Mouse (Mus musculus) midbrain, embryonic 10.5 days (tissue): ENCODE data around the gene Gm867. TPM values are rescaled to one million over a fixed set of nuclear protein-coding genes. Genes with fewer than 3 reads are reported as not detected.
A peak's percentile ranks its signal among the peaks of the same experiment; 100 is the strongest.

ENCODE experiments used
- DNase-seq: peaks from one replicate; pipeline ENCODE4 v3.0.0-alpha.2; 2017; ENCODE audit warnings: low spot score
- H3K27ac ChIP-seq: fragments of 300-500 bp; sonication (generic); replicated peaks from 2 replicates; pipeline ENCODE4 v1.5.1; 2016; ENCODE audit warnings: mild to moderate bottlenecking
- H3K27me3 ChIP-seq: fragments of 300-500 bp; sonication (generic); 2 replicates; pipeline ENCODE4 v1.6.1; 2016; ENCODE audit warnings: low read depth, mild to moderate bottlenecking; ENCODE audit not compliant: poor library complexity, severe bottlenecking
- H3K36me3 ChIP-seq: fragments of 300-500 bp; sonication (generic); 2 replicates; pipeline ENCODE4 v1.6.1; 2016; ENCODE audit warnings: mild to moderate bottlenecking, moderate library complexity
- H3K4me1 ChIP-seq: fragments of 300-500 bp; sonication (generic); 2 replicates; pipeline ENCODE4 v1.6.1; 2016
- H3K4me3 ChIP-seq: fragments of 300-500 bp; sonication (generic); 2 replicates; pipeline ENCODE4 v1.5.1; 2016; ENCODE audit warnings: mild to moderate bottlenecking, moderate library complexity
- H3K9me3 ChIP-seq: fragments of 300-500 bp; sonication (generic); replicated peaks from 2 replicates; pipeline ENCODE4 v1.6.1; 2016; ENCODE audit warnings: mild to moderate bottlenecking
- WGBS: fragments of 180-500 bp; shearing (Covaris S2); methylation state at CpG from one replicate; pipeline ENCODE4 v1.1.7; 2016; 5-methylcytosine and 5-hydroxymethylcytosine counted together
- polyA plus RNA-seq: library from polyadenylated mRNA; unstranded; fragments of >200 nt; fragmentation: Nextera tagmentation; extraction: Ambion mirVana; gene quantifications from 2 replicates; pipeline ENCODE4 v1.2.1, GENCODE M21; 2016

The Gm867 gene
- polyA plus RNA-seq, 1 experiment from 2014 or later = 0.52 TPM

DNA sequence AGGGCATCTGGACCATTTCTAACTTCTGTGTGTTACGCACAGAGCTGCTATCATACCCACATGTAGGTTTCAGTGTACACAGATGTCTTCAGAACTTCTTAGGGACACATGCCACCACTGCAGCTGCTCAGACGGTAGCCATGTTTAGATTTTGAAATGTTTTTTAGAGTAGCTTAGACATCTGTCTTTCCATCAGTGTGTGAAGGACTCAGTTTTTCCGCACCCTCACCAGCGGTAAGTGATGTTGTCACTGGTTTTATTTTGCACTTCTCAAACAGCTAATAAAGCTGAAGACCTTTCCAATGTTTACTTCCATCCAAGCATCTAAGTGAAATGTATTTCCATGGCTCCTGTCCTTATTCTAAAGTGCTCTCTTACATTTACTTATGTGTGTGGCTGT lies 33.6 kb downstream of the Gm867 start:
- Histone ChIP-seq H3K9me3 (no peaks in the 10 kb centered on the region), H3K27me3 (no peaks in the 10 kb centered on the region), H3K4me1 (no peaks in the 10 kb centered on the region), H3K36me3 (peaks cover 99% of the 10 kb centered on the region), H3K4me3 (no peak overlapping the region), H3K27ac (no peak overlapping the region)
- 97% methylated on average over 4 of the region's 4 CpGs for WGBS
- DNase-seq = no peak

DNA sequence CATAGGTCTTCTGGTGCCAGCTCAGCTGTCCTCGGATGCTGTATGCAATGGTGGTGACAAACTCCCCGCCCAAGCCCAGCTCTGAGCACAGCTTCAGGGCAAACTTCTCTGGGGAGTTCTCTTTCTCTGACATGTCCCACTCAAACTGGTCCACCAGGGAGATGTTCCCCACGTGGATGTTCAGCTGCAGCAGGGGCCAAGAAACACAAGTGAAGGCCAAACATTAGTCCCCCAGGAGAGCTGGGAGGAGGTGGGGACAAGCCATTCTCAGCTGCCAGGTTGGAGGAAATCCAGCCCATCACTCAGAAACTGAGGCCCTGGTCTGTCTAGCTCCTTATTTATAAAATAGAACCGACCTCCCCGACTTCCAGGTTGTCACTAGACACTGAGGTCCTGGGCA lies 36.1 kb downstream of the Gm867 start:
- Histone ChIP-seq H3K27ac (no peak overlapping the region), H3K27me3 (no peaks in the 10 kb centered on the region), H3K9me3 (no peaks in the 10 kb centered on the region), H3K4me1 (no peaks in the 10 kb centered on the region), H3K36me3 (peaks cover 99% of the 10 kb centered on the region), H3K4me3 (no peak overlapping the region)
- WGBS = 90% methylated on average over 5 of the region's 5 CpGs
- DNase-seq = no peak

DNA sequence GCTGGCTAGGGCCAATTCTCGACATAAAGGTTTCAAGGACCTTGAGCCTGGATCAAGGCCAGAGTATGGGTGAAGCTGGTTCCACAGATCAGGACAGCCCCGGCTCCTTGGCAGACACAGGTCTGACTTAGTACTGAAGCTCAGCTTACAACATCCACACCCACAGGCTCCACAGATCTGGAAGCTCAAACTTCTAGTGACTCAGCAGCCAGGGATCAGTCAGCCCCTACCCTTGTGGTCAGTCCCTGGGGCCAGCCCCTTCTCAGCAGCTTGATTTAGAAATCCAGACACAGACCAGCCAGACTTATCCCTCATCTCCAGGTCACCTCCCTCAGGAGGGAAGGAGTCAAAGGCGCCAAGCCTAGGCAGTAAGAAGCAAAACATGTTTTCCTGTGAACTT lies 41.6 kb downstream of the Gm867 start:
- Histone ChIP-seq H3K4me3 (no peak overlapping the region), H3K27ac (no peak overlapping the region)

DNA sequence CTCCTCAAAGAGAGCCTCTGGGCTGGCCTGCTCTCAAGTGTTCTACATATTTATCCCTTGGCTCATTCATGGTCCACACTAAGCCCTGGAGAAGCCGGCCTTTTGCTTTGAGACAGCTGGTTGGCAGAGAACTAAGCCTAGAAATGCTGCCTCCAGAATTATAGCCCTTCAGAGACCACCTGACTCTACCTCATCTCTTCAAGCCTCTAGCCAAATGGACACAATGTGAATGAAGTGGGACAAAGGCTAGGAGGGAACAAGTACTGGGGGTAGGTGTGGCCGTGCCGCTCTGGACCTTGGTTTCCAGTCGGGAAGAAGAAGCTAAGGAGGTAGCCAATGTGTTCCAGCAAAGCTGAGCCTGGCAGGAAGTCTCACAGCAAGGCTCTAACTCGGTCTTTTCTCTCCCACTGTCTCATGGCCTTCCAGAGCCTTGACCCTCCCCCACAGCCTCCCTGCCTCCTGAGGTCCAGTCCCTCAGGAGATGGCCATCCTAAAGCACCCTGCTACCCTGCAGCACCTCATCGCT lies 42.4 kb downstream of the Gm867 start:
- H3K27me3 ChIP-seq = no peaks in the 10 kb centered on the region
- no peaks in the 10 kb centered on the region for H3K9me3 ChIP-seq
- no peak for DNase-seq
- WGBS = 80% methylated on average over 6 of the region's 6 CpGs
- no peak overlapping the region for H3K4me3 ChIP-seq
- H3K36me3 ChIP-seq = peaks cover 94% of the 10 kb centered on the region
- peaks cover 10% of the 10 kb centered on the region for H3K4me1 ChIP-seq
- H3K27ac ChIP-seq = no peak overlapping the region

More for the DNA sequence above, 41.6 kb downstream of the Gm867 start:
- no peaks in the 10 kb centered on the region for H3K27me3 ChIP-seq
- no peaks in the 10 kb centered on the region for H3K9me3 ChIP-seq
- H3K36me3 ChIP-seq = peaks cover 100% of the 10 kb centered on the region
- WGBS = 82% methylated on average over 3 of the region's 3 CpGs
- no peak for DNase-seq
- H3K4me1 ChIP-seq = peaks cover 3% of the 10 kb centered on the region

DNA sequence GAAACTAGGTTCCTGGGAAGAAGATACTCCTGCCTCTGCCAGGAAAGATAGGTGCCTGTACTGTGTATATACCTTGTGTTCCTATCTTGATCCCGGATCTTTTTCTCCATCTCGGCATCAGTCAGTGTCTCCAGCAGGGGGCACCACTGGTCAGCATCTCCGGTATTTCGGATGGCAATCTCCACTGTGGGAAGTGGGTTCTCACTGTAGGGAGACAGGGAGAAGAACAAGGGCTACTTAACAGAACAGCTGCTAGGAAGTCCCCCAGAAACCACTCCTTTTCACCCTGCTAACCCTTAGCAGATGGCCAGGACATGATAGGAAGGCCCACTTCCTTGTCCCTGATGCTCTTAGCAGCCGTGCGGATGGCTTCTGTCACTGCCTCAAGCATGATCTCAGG lies 43.1 kb downstream of the Gm867 start:
- H3K36me3 ChIP-seq = peaks cover 86% of the 10 kb centered on the region
- no peak overlapping the region for H3K4me3 ChIP-seq
- peaks cover 14% of the 10 kb centered on the region for H3K4me1 ChIP-seq
- DNase-seq = peak; percentile 73
- no peak overlapping the region for H3K27ac ChIP-seq
- H3K27me3 ChIP-seq = no peaks in the 10 kb centered on the region
- H3K9me3 ChIP-seq = no peaks in the 10 kb centered on the region
- 48% methylated on average over 6 of the region's 6 CpGs for WGBS

DNA sequence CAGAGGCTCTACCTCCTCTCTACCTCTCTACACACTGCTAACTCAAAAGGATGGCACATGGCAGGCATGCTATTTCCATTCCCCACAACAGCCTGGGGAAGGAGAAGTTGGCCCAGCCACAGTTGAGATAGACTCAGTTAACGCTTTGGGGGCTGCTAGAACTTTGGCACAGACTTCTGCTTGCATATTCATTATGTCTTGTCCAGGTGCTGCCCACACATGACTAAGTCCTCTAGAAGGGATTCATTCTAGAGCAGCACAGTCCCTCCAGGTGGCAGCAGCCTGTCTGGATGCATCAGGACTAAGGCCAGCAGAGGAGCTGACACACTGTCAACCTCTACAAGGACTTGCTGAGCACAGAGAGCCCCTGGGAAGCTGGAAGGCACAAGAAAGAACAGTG lies 44.3 kb downstream of the Gm867 start:
- Histone ChIP-seq H3K27me3 (no peaks in the 10 kb centered on the region), H3K9me3 (no peaks in the 10 kb centered on the region), H3K4me3 (no peak overlapping the region), H3K36me3 (peaks cover 75% of the 10 kb centered on the region), H3K4me1 (peaks cover 14% of the 10 kb centered on the region), H3K27ac (no peak overlapping the region)
- WGBS = 100% methylated on average over 1 of the region's 1 CpGs
- DNase-seq = no peak

DNA sequence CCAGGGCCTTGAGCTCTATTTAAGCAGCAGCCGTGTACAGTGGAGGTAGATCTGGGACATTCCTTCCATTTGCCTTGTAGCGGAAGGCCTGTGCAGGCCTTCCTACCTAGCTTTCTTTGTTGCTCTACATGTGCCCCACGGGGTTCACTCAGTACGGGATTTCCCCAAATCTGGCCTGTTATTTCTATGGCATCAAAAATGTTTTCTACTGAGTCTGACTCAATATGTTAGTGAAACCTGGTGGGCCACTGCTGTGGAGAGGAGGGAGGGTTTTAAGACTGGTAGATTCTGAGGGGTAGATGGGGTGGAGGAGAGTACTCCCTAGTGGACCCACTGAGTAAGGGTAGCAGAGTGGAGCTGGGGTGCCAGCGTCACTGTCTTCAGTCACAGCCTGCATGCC lies 44.7 kb downstream of the Gm867 start:
- peaks cover 70% of the 10 kb centered on the region for H3K36me3 ChIP-seq

DNA sequence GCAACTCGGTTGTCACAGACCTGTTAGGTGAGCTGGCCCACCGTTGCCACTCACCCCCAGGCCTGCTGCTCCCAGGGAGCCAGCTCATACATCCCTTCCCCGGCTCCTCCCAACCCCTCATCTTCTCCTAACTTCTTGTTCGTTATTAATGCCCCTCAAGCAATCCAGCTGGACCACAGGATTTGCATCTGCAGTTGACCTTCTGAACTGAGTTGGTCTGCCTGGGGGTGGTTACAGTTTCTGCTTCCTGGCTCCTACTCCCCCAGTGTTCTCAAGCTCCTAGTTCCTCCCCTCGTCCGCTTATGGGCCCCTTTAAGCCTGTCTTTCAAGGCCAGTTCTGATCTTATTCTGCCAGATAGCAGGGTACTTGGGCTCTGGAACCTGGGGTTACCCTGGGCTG lies 45.9 kb downstream of the Gm867 start:
- H3K27me3 ChIP-seq = no peaks in the 10 kb centered on the region
- no peak overlapping the region for H3K4me3 ChIP-seq
- no peaks in the 10 kb centered on the region for H3K9me3 ChIP-seq
- peaks cover 20% of the 10 kb centered on the region for H3K4me1 ChIP-seq
- H3K36me3 ChIP-seq = peaks cover 59% of the 10 kb centered on the region
- H3K27ac ChIP-seq = no peak overlapping the region
- 86% methylated on average over 6 of the region's 6 CpGs for WGBS
- DNase-seq = no peak

More for the DNA sequence above, 44.7 kb downstream of the Gm867 start:
- Histone ChIP-seq H3K27me3 (no peaks in the 10 kb centered on the region), H3K27ac (no peak overlapping the region), H3K9me3 (no peaks in the 10 kb centered on the region), H3K4me1 (peaks cover 14% of the 10 kb centered on the region), H3K4me3 (no peak overlapping the region)
- WGBS = 92% methylated on average over 5 of the region's 5 CpGs
- no peak for DNase-seq

DNA sequence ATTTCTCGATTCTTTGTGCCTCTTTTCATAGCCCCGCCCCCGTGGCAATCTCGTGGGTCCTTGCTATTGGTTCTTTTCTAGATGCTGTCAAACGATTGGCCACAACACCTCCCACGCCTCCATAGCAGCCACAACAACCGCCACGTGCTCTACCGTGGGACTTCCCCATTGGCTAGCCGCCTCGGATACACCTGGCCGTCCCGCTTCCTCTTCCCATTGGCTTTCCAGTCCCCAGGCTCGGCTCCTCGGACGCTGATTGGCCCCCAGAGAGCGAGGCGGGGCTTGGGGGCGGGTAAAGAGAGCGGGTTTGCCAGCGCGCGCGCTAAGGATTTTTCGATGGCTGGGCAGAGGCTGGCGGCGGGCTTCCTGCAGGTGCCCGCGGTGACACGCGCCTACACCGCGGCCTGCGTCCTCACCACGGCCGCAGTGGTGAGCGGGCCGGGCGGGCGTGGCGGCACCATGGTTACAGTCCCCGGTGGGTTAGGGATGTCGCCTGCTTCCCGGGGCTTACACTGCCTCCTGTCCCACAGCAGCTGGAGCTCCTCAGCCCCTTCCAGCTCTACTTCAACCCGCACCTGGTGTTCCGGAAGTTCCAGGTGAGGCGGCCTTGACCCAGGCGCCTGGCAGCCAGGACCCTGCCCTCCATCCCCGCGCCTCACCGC lies 47.3 kb downstream of the Gm867 start, which contains the start of gene Derl3:
TSS of gene Derl3 (plus strand) at position 325 of the 662 bp plus-strand sequence.
- peak; percentile 96 for DNase-seq
- under 1% methylated on average over 51 of the region's 51 CpGs for WGBS
- peak within 1 kb of the TSS; percentile 72; the same call in 1 of the 2 replicates for H3K27ac ChIP-seq

DNA sequence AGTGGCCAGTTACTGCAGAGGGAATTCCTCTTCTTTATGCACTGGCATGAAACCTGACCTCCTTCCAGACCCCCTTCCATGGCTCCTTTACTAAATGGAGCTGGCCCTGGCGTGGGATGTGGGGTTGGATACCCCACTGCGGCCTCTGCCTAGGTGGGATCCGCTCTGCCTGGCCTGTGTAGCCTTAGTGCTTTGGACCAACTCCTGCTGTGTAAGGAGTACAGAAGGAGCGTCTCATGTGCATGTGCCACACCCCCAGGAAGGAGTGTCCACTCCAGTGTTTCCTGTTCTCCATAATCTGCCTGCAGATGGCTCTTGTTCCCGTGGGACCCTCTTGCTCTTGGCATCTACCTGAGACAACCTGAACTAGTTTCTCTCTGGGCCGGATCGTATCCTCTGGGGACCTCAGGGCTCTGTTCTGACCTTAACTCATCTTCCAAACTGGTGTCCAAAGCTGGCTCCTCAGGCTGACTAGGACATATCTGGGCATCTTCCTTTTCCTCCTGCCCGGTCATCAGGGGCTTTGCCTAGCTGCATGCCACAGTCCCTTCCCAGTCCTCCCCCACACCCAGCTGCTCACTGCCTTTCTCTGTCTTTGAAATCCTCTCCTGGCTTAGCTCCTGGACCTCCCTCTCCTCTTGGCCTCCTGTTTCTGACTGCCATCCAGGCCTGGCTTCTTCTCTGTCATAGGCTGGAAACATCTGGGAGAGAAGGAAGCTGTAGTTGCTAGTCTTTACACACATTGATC lies 50.9 kb downstream of the Gm867 start:
- H3K27ac ChIP-seq = peak overlapping the region; percentile 43; the same call in 1 of the 2 replicates
- H3K36me3 ChIP-seq = peaks cover 8% of the 10 kb centered on the region
- H3K9me3 ChIP-seq = no peaks in the 10 kb centered on the region
- no peak for DNase-seq
- no peak overlapping the region for H3K4me3 ChIP-seq
- no peaks in the 10 kb centered on the region for H3K27me3 ChIP-seq
- WGBS = 58% methylated on average over 8 of the region's 8 CpGs
- peaks cover 29% of the 10 kb centered on the region for H3K4me1 ChIP-seq

More for the DNA sequence above, 47.3 kb downstream of the Gm867 start, which contains the start of gene Derl3:
- no peaks in the 10 kb centered on the region for H3K9me3 ChIP-seq
- H3K4me3 ChIP-seq = peak within 1 kb of the TSS; percentile 57
- H3K36me3 ChIP-seq = peaks cover 45% of the 10 kb centered on the region
- peaks cover 29% of the 10 kb centered on the region for H3K4me1 ChIP-seq
- H3K27me3 ChIP-seq = no peaks in the 10 kb centered on the region
